Mouse (Mus musculus) CH12.LX (cell line): Measurements from ENCODE around the gene Stxbp3. TPM values are rescaled to one million over a fixed set of nuclear protein-coding genes. Genes with fewer than 3 reads are reported as not detected.

Experiments
- DNase-seq: peaks from one replicate; pipeline ENCODE4 v3.0.0-alpha.2; 2013; ENCODE audit errors: extremely low read depth
- H3K27ac ChIP-seq: 2 replicates; pipeline ENCODE4 v1.5.1; 2012; ENCODE audit warnings: low read depth, mild to moderate bottlenecking, control low read depth, moderate library complexity; ENCODE audit not compliant: insufficient read depth
- H3K27me3 ChIP-seq: replicated peaks from 2 replicates; pipeline ENCODE3; 2012; ENCODE audit warnings: inconsistent platforms
- H3K36me3 ChIP-seq, 2 experiments: replicated peaks in 1 of 2; 2 replicates each; pipeline versions ENCODE3 to v1.6.1; 2012; ENCODE audit warnings: inconsistent platforms in 1 of 2, low read length in 1 of 2, mild to moderate bottlenecking in 1 of 2, mixed read lengths in 1 of 2, moderate library complexity in 1 of 2; ENCODE audit not compliant: control insufficient read depth in 1 of 2, insufficient read depth in 1 of 2
- H3K4me1 ChIP-seq, 2 experiments: 2 replicates each; pipeline ENCODE4 v1.6.1; 2012; ENCODE audit warnings: inconsistent platforms in 1 of 2, moderate library complexity in 1 of 2; ENCODE audit not compliant: insufficient read depth in 2 of 2, control insufficient read depth in 1 of 2
- H3K4me2 ChIP-seq: 2 replicates; pipeline ENCODE4 v1.6.1; 2012; ENCODE audit warnings: low read depth, mild to moderate bottlenecking, control low read depth; ENCODE audit not compliant: poor library complexity, insufficient read depth, severe bottlenecking
- H3K4me3 ChIP-seq, 3 experiments: fragments of 150-350 bp in 1 of 3; sonication (generic) in 1 of 3; replicated peaks in 1 of 3; 2 replicates each; pipeline versions ENCODE3 to v1.5.1; 2011 to 2012; ENCODE audit warnings: low read depth in 2 of 3, low read length in 2 of 3, mild to moderate bottlenecking in 2 of 3, moderate library complexity in 2 of 3, control low read depth in 1 of 3, improper control_type of control experiment in 1 of 3, inconsistent platforms in 1 of 3, mixed read lengths in 1 of 3; ENCODE audit not compliant: poor library complexity in 1 of 3
- H3K79me2 ChIP-seq: replicated peaks from 2 replicates; pipeline ENCODE4 v1.6.1; 2012; ENCODE audit warnings: mild to moderate bottlenecking, moderate library complexity; ENCODE audit not compliant: control insufficient read depth, poor library complexity, insufficient read depth, severe bottlenecking; ENCODE audit errors: extremely low read depth
- H3K9ac ChIP-seq: 2 replicates; pipeline ENCODE4 v1.6.1; 2012; ENCODE audit warnings: low read depth, mild to moderate bottlenecking, control low read depth, moderate library complexity; ENCODE audit not compliant: insufficient read depth
- H3K9me3 ChIP-seq: replicated peaks from 2 replicates; pipeline ENCODE3; 2012; ENCODE audit warnings: low read length, inconsistent platforms, mixed read lengths
- BHLHE40 ChIP-seq: IDR thresholded peaks from 2 replicates; pipeline ENCODE4 v1.6.1; 2011; ENCODE audit warnings: mild to moderate bottlenecking, low read depth, low read length, improper control_type of control experiment
- CTCF ChIP-seq, 2 experiments: IDR thresholded peaks in 1 of 2; conservative IDR thresholded peaks in 1 of 2; 2 replicates each; pipeline ENCODE4 v1.5.1; 2011 to 2012; ENCODE audit warnings: low read depth in 2 of 2, low read length in 2 of 2, improper control_type of control experiment in 1 of 2, inconsistent platforms in 1 of 2, mild to moderate bottlenecking in 1 of 2, moderate library complexity in 1 of 2
- EP300 ChIP-seq: IDR thresholded peaks from 2 replicates; pipeline ENCODE4 v1.6.1; 2011; ENCODE audit warnings: low read length, improper control_type of control experiment
- ETS1 ChIP-seq: conservative IDR thresholded peaks from 2 replicates; pipeline ENCODE4 v1.6.1; 2012; ENCODE audit warnings: low read depth, mild to moderate bottlenecking, inconsistent platforms, low read length, improper control_type of control experiment, moderate library complexity
- IRF4 ChIP-seq: IDR thresholded peaks from 2 replicates; pipeline ENCODE4 v1.6.1; 2014; ENCODE audit warnings: low read depth, mild to moderate bottlenecking, inconsistent platforms, low read length, improper control_type of control experiment
- JUND ChIP-seq: conservative IDR thresholded peaks from 2 replicates; pipeline ENCODE4 v1.6.1; 2011; ENCODE audit warnings: low read depth, low read length, improper control_type of control experiment
- KAT2A ChIP-seq: IDR thresholded peaks from 2 replicates; pipeline ENCODE4 v1.6.1; 2012; ENCODE audit warnings: low read length, improper control_type of control experiment, inconsistent platforms; ENCODE audit not compliant: insufficient replicate concordance
- MAX ChIP-seq: IDR thresholded peaks from 2 replicates; pipeline ENCODE4 v1.6.1; 2011; ENCODE audit warnings: low read length, improper control_type of control experiment
- MAZ ChIP-seq: IDR thresholded peaks from 2 replicates; pipeline ENCODE4 v1.6.1; 2012; ENCODE audit warnings: low read depth, mild to moderate bottlenecking, inconsistent platforms, low read length, improper control_type of control experiment, moderate library complexity
- MYC ChIP-seq: IDR thresholded peaks from 2 replicates; pipeline ENCODE4 v1.6.1; 2011; ENCODE audit warnings: low read depth, mild to moderate bottlenecking, improper control_type of control experiment, low read length
- NELFE ChIP-seq: IDR thresholded peaks from 2 replicates; pipeline ENCODE4 v1.6.1; 2011; ENCODE audit warnings: low read depth, low read length, improper control_type of control experiment
- NRF1 ChIP-seq: IDR thresholded peaks from 2 replicates; pipeline ENCODE4 v1.6.1; 2014; ENCODE audit warnings: low read depth, mild to moderate bottlenecking, inconsistent platforms, low read length, improper control_type of control experiment, moderate library complexity
- RAD21 ChIP-seq: IDR thresholded peaks from 2 replicates; pipeline ENCODE4 v1.6.1; 2011; ENCODE audit warnings: low read depth, mild to moderate bottlenecking, low read length, improper control_type of control experiment, moderate library complexity
- SIN3A ChIP-seq: IDR thresholded peaks from 2 replicates; pipeline ENCODE4 v1.6.1; 2012; ENCODE audit warnings: low read length, improper control_type of control experiment, inconsistent platforms
- SMC3 ChIP-seq: IDR thresholded peaks from 2 replicates; pipeline ENCODE4 v1.6.1; 2011; ENCODE audit warnings: low read depth, low read length, improper control_type of control experiment
- ZNF384 ChIP-seq: IDR thresholded peaks from 2 replicates; pipeline ENCODE4 v1.6.1; 2012; ENCODE audit warnings: low read depth, low read length, improper control_type of control experiment, inconsistent platforms
- dilution Hi-C: fragments of 300-500 bp; cut with MboI; formaldehyde crosslinking; loops from 2 replicates; pipeline ENCODE4 v1.14.3; 2020; ENCODE audit warnings: low sequenced_read_pairs; ENCODE audit not compliant: extremely low pct_unique_long_range_greater_than_20kb, extremely low pct_ligation_motif_present
- in situ Hi-C: fragments of 300-500 bp; cut with MboI; formaldehyde crosslinking; loops from 3 replicates; pipeline ENCODE4 v1.14.3; 2019; ENCODE audit warnings: low sequenced_read_pairs, low pct_ligation_motif_present, low pct_unique_long_range_greater_than_20kb, mixed read lengths
- polyA plus RNA-seq: library from polyadenylated mRNA; unstranded; fragments of >175 nt; gene quantifications from 2 replicates; pipeline ENCODE4 v1.2.1, GENCODE M21; 2012; ENCODE audit warnings: low read depth; ENCODE audit not compliant: insufficient read length
- total RNA-seq, 2 experiments: library from RNA; depleted of rRNA; stranded (reverse); fragments of 300-350 nt in 1 of 2; fragments of >200 nt in 1 of 2; gene quantifications; 2 replicates each; pipeline ENCODE4 v1.2.3; 2012 to 2014

Gene Stxbp3
- total and polyA plus RNA-seq, 3 experiments, result 12.1 to 21.5 (median 14.4) TPM

- Histone ChIP-seq H3K79me2 (no peaks in the 10 kb centered on the region), H3K4me1 (peaks cover 0 to 3% of the 10 kb centered on the region in 2 experiments; a peak in 2 of 4 replicates), H3K9ac (no peak overlapping the region), H3K4me3 (no peak overlapping the region), H3K9me3 (no peaks in the 10 kb centered on the region), H3K4me2 (no peak overlapping the region), H3K27ac (no peak overlapping the region), H3K27me3 (no peaks in the 10 kb centered on the region), H3K36me3 (peaks cover 50 to 71% of the 10 kb centered on the region in 2 experiments)
- no peak for TF ChIP-seq NELFE
- in situ Hi-C loops (no loop called here), dilution Hi-C loops (no loop called here)
- no peak for DNase-seq
Measured at GRCm38 (mm10) chr3:108805622-108806021, 34.7 kb downstream of the Stxbp3 start.

- Histone ChIP-seq H3K27me3 (no peaks in the 10 kb centered on the region), H3K9ac (no peak overlapping the region), H3K4me1 (peaks cover 15 to 41% of the 10 kb centered on the region in 2 experiments), H3K4me2 (no peak overlapping the region), H3K36me3 (peaks cover 36 to 56% of the 10 kb centered on the region in 2 experiments), H3K4me3 (no peak overlapping the region), H3K27ac (no peak overlapping the region), H3K79me2 (no peaks in the 10 kb centered on the region), H3K9me3 (no peaks in the 10 kb centered on the region)
- dilution Hi-C loops (no loop called here), in situ Hi-C loops (loop anchor here (25.0 kb wide), 1 partner anchor 386 kb away; the partner anchor contains the start of gene Celsr2)
- TF ChIP-seq BHLHE40, result no peak
- no peak for TF ChIP-seq ZNF384
- TF ChIP-seq SIN3A, result no peak
- no peak for TF ChIP-seq JUND
- peak; percentile 26 for TF ChIP-seq RAD21
- TF ChIP-seq SMC3, result peak; percentile 42
- no peak for TF ChIP-seq ETS1
- no peak for TF ChIP-seq MAZ
- TF ChIP-seq CTCF (conservative IDR thresholded peaks at IDR 0.05 in 1 of 2, IDR thresholded peaks at IDR 0.05 in 1 of 2; ENCODE audit: low read depth in 2 of 2, low read length in 2 of 2), result peak in 1 of 2 experiments; percentile 63; a peak in 2 of 4 replicates
- TF ChIP-seq EP300, result no peak
- no peak for TF ChIP-seq MAX
- TF ChIP-seq MYC, result peak; percentile 80; the same call in 1 of the 2 replicates
- no peak for DNase-seq
Measured at GRCm38 (mm10) chr3:108798375-108798774, 42.0 kb downstream of the Stxbp3 start.

GRCm38 (mm10) chr3:108797723-108798122 lies 42.6 kb downstream of the Stxbp3 start:
- Histone ChIP-seq H3K27me3 (no peaks in the 10 kb centered on the region), H3K4me3 (no peak overlapping the region), H3K9ac (no peak overlapping the region), H3K4me2 (no peak overlapping the region), H3K4me1 (peaks cover 15 to 41% of the 10 kb centered on the region in 2 experiments), H3K9me3 (no peaks in the 10 kb centered on the region), H3K36me3 (peaks cover 31 to 51% of the 10 kb centered on the region in 2 experiments), H3K79me2 (no peaks in the 10 kb centered on the region), H3K27ac (no peak overlapping the region)
- TF ChIP-seq BHLHE40 (0 out of 2 replicates have a peak, but pooled peaks have one; percentile 5), EP300 (peak; percentile 20; the same call in 1 of the 2 replicates), IRF4 (peak; percentile 40; the same call in 1 of the 2 replicates), NRF1 (no peak), MYC (0 out of 2 replicates have a peak, but pooled peaks have one; percentile 10), KAT2A (no peak)
- in situ Hi-C loops (loop anchor here (25.0 kb wide), 1 partner anchor 385 kb away; the partner anchor contains the start of gene Celsr2), dilution Hi-C loops (no loop called here)
- no peak for DNase-seq
